Mouse (Mus musculus) forebrain, embryonic 10.5 days (tissue): ENCODE data around the gene Clgn. TPM values are rescaled to one million over a fixed set of nuclear protein-coding genes. Genes with fewer than 3 reads are reported as not detected.

Experiments used
- DNase-seq: peaks from one replicate; pipeline ENCODE4 v3.0.0-alpha.2; 2017; ENCODE audit warnings: low spot score; ENCODE audit errors: extremely low spot score
- H3K27ac ChIP-seq: fragments of 300-500 bp; sonication (generic); 2 replicates; pipeline ENCODE4 v1.5.1; 2016; ENCODE audit warnings: mild to moderate bottlenecking
- H3K27me3 ChIP-seq: fragments of 300-500 bp; sonication (generic); 2 replicates; pipeline ENCODE4 v1.6.1; 2016; ENCODE audit warnings: mild to moderate bottlenecking; ENCODE audit not compliant: poor library complexity, severe bottlenecking
- H3K36me3 ChIP-seq: fragments of 300-500 bp; sonication (generic); replicated peaks from 2 replicates; pipeline ENCODE4 v1.6.1; 2016; ENCODE audit warnings: mild to moderate bottlenecking, moderate library complexity
- H3K4me1 ChIP-seq: fragments of 300-500 bp; sonication (generic); 2 replicates; pipeline ENCODE4 v1.6.1; 2016
- H3K4me3 ChIP-seq: fragments of 300-500 bp; sonication (generic); 2 replicates; pipeline ENCODE4 v1.5.1; 2016; ENCODE audit warnings: mild to moderate bottlenecking, moderate library complexity
- H3K9me3 ChIP-seq: fragments of 300-500 bp; sonication (generic); 2 replicates; pipeline ENCODE4 v1.6.1; 2016; ENCODE audit warnings: mild to moderate bottlenecking, moderate library complexity
- WGBS: fragments of 180-500 bp; shearing (Covaris S2); methylation state at CpG from one replicate; pipeline ENCODE4 v1.1.7; 2016; 5-methylcytosine and 5-hydroxymethylcytosine counted together
- polyA plus RNA-seq: library from polyadenylated mRNA; unstranded; fragments of >200 nt; fragmentation: Nextera tagmentation; extraction: Ambion mirVana; gene quantifications from 2 replicates; pipeline ENCODE4 v1.2.1, GENCODE M21; 2016

Clgn gene
- polyA plus RNA-seq, result 3.7 and 4.0 TPM in 2 replicates

GRCm38 (mm10) chr8:83389316-83390005 lies at the start of gene Clgn:
Gene Clgn (plus strand): TSS chr8:83389867.
- Histone ChIP-seq H3K4me1 (peaks cover 13% of the 10 kb centered on the region), H3K9me3 (no peaks in the 10 kb centered on the region), H3K4me3 (peak within 1 kb of the TSS; percentile 77), H3K27ac (peak within 1 kb of the TSS; percentile 81), H3K36me3 (no peaks in the 10 kb centered on the region), H3K27me3 (peaks cover 30% of the 10 kb centered on the region)
- peak; percentile 77 for DNase-seq
- 5% methylated on average over 41 of the region's 41 CpGs for WGBS

- Histone ChIP-seq H3K9me3 (no peaks in the 10 kb centered on the region), H3K4me1 (peaks cover 3% of the 10 kb centered on the region; the same call in 1 of the 2 replicates), H3K36me3 (no peaks in the 10 kb centered on the region), H3K27me3 (no peaks in the 10 kb centered on the region), H3K4me3 (no peak overlapping the region), H3K27ac (no peak overlapping the region)
- 90% methylated on average over 3 of the region's 3 CpGs for WGBS
- no peak for DNase-seq
Measured at GRCm38 (mm10) chr8:83342076-83342475, 47.6 kb upstream of the Clgn start.

GRCm38 (mm10) chr8:83342693-83343092 lies 47.0 kb upstream of the Clgn start:
- no peak for DNase-seq
- no peaks in the 10 kb centered on the region for H3K27me3 ChIP-seq
- H3K9me3 ChIP-seq, result no peaks in the 10 kb centered on the region
- no peak overlapping the region for H3K27ac ChIP-seq
- no peaks in the 10 kb centered on the region for H3K36me3 ChIP-seq
- H3K4me1 ChIP-seq, result peaks cover 3% of the 10 kb centered on the region; the same call in 1 of the 2 replicates
- no peak overlapping the region for H3K4me3 ChIP-seq

GRCm38 (mm10) chr8:83348263-83348662 lies 41.4 kb upstream of the Clgn start, which contains the start of gene Mgat4d:
Gene Mgat4d (plus strand): TSS chr8:83348471.
- 89% methylated on average over 18 of the region's 18 CpGs for WGBS
- H3K36me3 ChIP-seq, result no peaks in the 10 kb centered on the region

GRCm38 (mm10) chr8:83351315-83351714 lies 38.4 kb upstream of the Clgn start:
- WGBS, result 93% methylated on average over 2 of the region's 2 CpGs

More at GRCm38 (mm10) chr8:83348263-83348662, 41.4 kb upstream of the Clgn start, which contains the start of gene Mgat4d:
- Histone ChIP-seq H3K4me1 (no peaks in the 10 kb centered on the region), H3K4me3 (no peak within 1 kb of the TSS), H3K27ac (no peak within 1 kb of the TSS), H3K27me3 (no peaks in the 10 kb centered on the region), H3K9me3 (no peaks in the 10 kb centered on the region)
- no peak for DNase-seq

GRCm38 (mm10) chr8:83363156-83363769 lies 26.4 kb upstream of the Clgn start:
- DNase-seq, result no peak

More at GRCm38 (mm10) chr8:83351315-83351714, 38.4 kb upstream of the Clgn start:
- H3K27ac ChIP-seq, result no peak overlapping the region
- no peaks in the 10 kb centered on the region for H3K4me1 ChIP-seq
- no peaks in the 10 kb centered on the region for H3K9me3 ChIP-seq
- H3K36me3 ChIP-seq, result no peaks in the 10 kb centered on the region
- H3K27me3 ChIP-seq, result no peaks in the 10 kb centered on the region
- DNase-seq, result no peak
- no peak overlapping the region for H3K4me3 ChIP-seq

GRCm38 (mm10) chr8:83377231-83377630 lies 12.4 kb upstream of the Clgn start:
- H3K4me1 ChIP-seq, result no peaks in the 10 kb centered on the region
- H3K27ac ChIP-seq, result no peak overlapping the region
- no peaks in the 10 kb centered on the region for H3K36me3 ChIP-seq
- H3K9me3 ChIP-seq, result no peaks in the 10 kb centered on the region; the same call in 1 of the 2 replicates
- no peaks in the 10 kb centered on the region for H3K27me3 ChIP-seq
- no peak for DNase-seq
- H3K4me3 ChIP-seq, result no peak overlapping the region

More at GRCm38 (mm10) chr8:83363156-83363769, 26.4 kb upstream of the Clgn start:
- WGBS, result 69% methylated on average over 7 of the region's 7 CpGs
- no peak overlapping the region for H3K4me3 ChIP-seq
- H3K36me3 ChIP-seq, result no peaks in the 10 kb centered on the region
- peak overlapping the region; percentile 51; the same call in 1 of the 2 replicates for H3K27ac ChIP-seq
- no peaks in the 10 kb centered on the region for H3K9me3 ChIP-seq
- H3K4me1 ChIP-seq, result peaks cover 6% of the 10 kb centered on the region
- no peaks in the 10 kb centered on the region for H3K27me3 ChIP-seq

- Histone ChIP-seq H3K4me1 (no peaks in the 10 kb centered on the region), H3K27ac (no peak overlapping the region), H3K27me3 (no peaks in the 10 kb centered on the region), H3K4me3 (no peak overlapping the region), H3K9me3 (no peaks in the 10 kb centered on the region), H3K36me3 (no peaks in the 10 kb centered on the region)
- DNase-seq, result no peak
- 73% methylated on average over 4 of the region's 4 CpGs for WGBS
Measured at GRCm38 (mm10) chr8:83380141-83380540, 9.5 kb upstream of the Clgn start.

- WGBS, result 88% methylated on average over 2 of the region's 2 CpGs
- DNase-seq, result no peak
- Histone ChIP-seq H3K27ac (no peak overlapping the region), H3K27me3 (no peaks in the 10 kb centered on the region), H3K9me3 (no peaks in the 10 kb centered on the region), H3K4me3 (no peak overlapping the region), H3K4me1 (no peaks in the 10 kb centered on the region), H3K36me3 (no peaks in the 10 kb centered on the region)
Measured at GRCm38 (mm10) chr8:83381016-83381415, 8.7 kb upstream of the Clgn start.

- DNase-seq, result no peak
- no peaks in the 10 kb centered on the region for H3K36me3 ChIP-seq
- H3K4me3 ChIP-seq, result no peak overlapping the region
- H3K9me3 ChIP-seq, result no peaks in the 10 kb centered on the region
- no peak overlapping the region for H3K27ac ChIP-seq
- no peaks in the 10 kb centered on the region for H3K4me1 ChIP-seq
- WGBS, result 26% methylated on average over 2 of the region's 2 CpGs
- H3K27me3 ChIP-seq, result peaks cover under 1% of the 10 kb centered on the region; the same call in 1 of the 2 replicates
Measured at GRCm38 (mm10) chr8:83382850-83383249, 6.8 kb upstream of the Clgn start.

GRCm38 (mm10) chr8:83390006-83390701 lies 487 bp downstream of the Clgn start:
- Histone ChIP-seq H3K27me3 (peaks cover 30% of the 10 kb centered on the region), H3K4me3 (peak overlapping the region; percentile 77), H3K36me3 (no peaks in the 10 kb centered on the region), H3K4me1 (peaks cover 13% of the 10 kb centered on the region), H3K27ac (peak overlapping the region; percentile 81), H3K9me3 (no peaks in the 10 kb centered on the region)
- DNase-seq, result no peak
- 8% methylated on average over 14 of the region's 14 CpGs for WGBS

GRCm38 (mm10) chr8:83392521-83392920 lies 2.9 kb downstream of the Clgn start:
- Histone ChIP-seq H3K4me1 (peaks cover 13% of the 10 kb centered on the region), H3K9me3 (no peaks in the 10 kb centered on the region), H3K4me3 (no peak overlapping the region), H3K27ac (no peak overlapping the region), H3K36me3 (no peaks in the 10 kb centered on the region), H3K27me3 (peaks cover 30% of the 10 kb centered on the region)
- no peak for DNase-seq
- WGBS, result 75% methylated on average over 1 of the region's 1 CpGs

- H3K4me1 ChIP-seq, result peaks cover 11% of the 10 kb centered on the region
- no peaks in the 10 kb centered on the region for H3K36me3 ChIP-seq
- WGBS, result 91% methylated on average over 5 of the region's 5 CpGs
- H3K27me3 ChIP-seq, result peaks cover 14% of the 10 kb centered on the region
- no peaks in the 10 kb centered on the region for H3K9me3 ChIP-seq
- H3K27ac ChIP-seq, result no peak overlapping the region
- no peak for DNase-seq
- H3K4me3 ChIP-seq, result no peak overlapping the region
Measured at GRCm38 (mm10) chr8:83394325-83394724, 4.7 kb downstream of the Clgn start.
